Comparison of ENCODE assay signal across 16 mouse cellular contexts in the genomic region with DNA sequence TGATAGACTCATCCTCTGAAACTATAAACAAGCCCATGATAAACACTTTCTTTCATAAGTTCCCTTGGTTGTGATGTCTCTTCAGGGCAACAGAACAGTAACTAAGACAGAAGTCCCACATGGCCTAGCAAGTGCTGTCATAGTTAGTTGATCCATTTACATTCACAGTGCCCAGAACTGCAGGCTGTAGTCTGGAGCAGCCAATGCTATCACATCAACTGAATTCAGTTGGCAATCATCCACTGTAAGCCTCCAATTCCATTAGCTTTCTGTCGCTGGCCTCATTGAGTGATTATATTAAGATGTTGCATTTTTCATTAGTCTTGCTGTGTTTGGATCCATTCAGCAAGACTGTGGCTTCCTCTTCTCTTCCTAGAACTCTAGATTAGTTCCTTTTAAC.
"Had no signal": no experiment of that assay in that cellular context is flagged by ENCODE, and none has a peak within 500 bp of the region (broad histone marks: within the 10 kb centered on the region; RNA-seq: fewer than 3 reads in every experiment).

No protein-coding gene starts in this region.

- H3K9me3 ChIP-seq: liver, embryonic 13.5 days; midbrain, embryonic 12.5 days; neural tube, embryonic 12.5 days; neural tube, embryonic 15.5 days had no signal

- H3K4me3 ChIP-seq: liver, embryonic 13.5 days; midbrain, embryonic 12.5 days; neural tube, embryonic 12.5 days; neural tube, embryonic 15.5 days had no signal

- DNase-seq: kidney, postnatal 10 days; kidney, postnatal 4 days; liver, embryonic 13.5 days; lung, adult 2 months; lung, postnatal 14 days; lung, postnatal 4 days; right cerebral cortex, adult 18-20 months; right cerebral cortex, postnatal 14 days; right cerebral cortex, postnatal 4 days; thymus, adult 2 months; thymus, postnatal 14 days; thymus, postnatal 4 days had no signal

- H3K36me3 ChIP-seq: liver, embryonic 13.5 days; midbrain, embryonic 12.5 days; neural tube, embryonic 12.5 days; neural tube, embryonic 15.5 days had no signal

- H3K9ac ChIP-seq: liver, embryonic 13.5 days; midbrain, embryonic 12.5 days; neural tube, embryonic 12.5 days; neural tube, embryonic 15.5 days had no signal

- H3K27ac ChIP-seq: liver, embryonic 13.5 days; midbrain, embryonic 12.5 days; neural tube, embryonic 12.5 days; neural tube, embryonic 15.5 days; stomach, postnatal 0 days had no signal

- H3K4me2 ChIP-seq: liver, embryonic 13.5 days; midbrain, embryonic 12.5 days; neural tube, embryonic 12.5 days; neural tube, embryonic 15.5 days had no signal

- H3K4me1 ChIP-seq: liver, embryonic 13.5 days; midbrain, embryonic 12.5 days; neural tube, embryonic 12.5 days; neural tube, embryonic 15.5 days had no signal

- H3K27me3 ChIP-seq: liver, embryonic 13.5 days; midbrain, embryonic 12.5 days; neural tube, embryonic 12.5 days; neural tube, embryonic 15.5 days had no signal
